Mouse (Mus musculus) bone marrow macrophage, adult 2 months (primary cell): ENCODE measurements around the gene Gfer.

ENCODE experiments used
- CTCF ChIP-seq: IDR thresholded peaks from 2 replicates; pipeline ENCODE4 v1.5.1; 2012; ENCODE audit warnings: low read depth, mild to moderate bottlenecking, low read length, moderate library complexity
- POLR2A ChIP-seq: IDR thresholded peaks from 2 replicates; pipeline ENCODE4 v1.6.1; 2012; ENCODE audit warnings: mild to moderate bottlenecking, low read depth, low read length, borderline replicate concordance

- TF ChIP-seq POLR2A (no peak), CTCF (no peak)
These were observed 488 bp downstream of the Gfer start for GRCm38 (mm10) chr17:24695326-24696010.
